Mouse (Mus musculus) stomach, postnatal 0 days (tissue): Measurements from ENCODE around the gene Abo.

Source experiments
- CTCF ChIP-seq: IDR thresholded peaks from 2 replicates; pipeline ENCODE4 v1.5.1; 2016; ENCODE audit warnings: antibody characterized with exemption, low read depth, mild to moderate bottlenecking, moderate library complexity
- EP300 ChIP-seq: optimal IDR thresholded peaks from 2 replicates; pipeline ENCODE3; 2016; ENCODE audit warnings: antibody characterized with exemption

- no peak for TF ChIP-seq CTCF
- TF ChIP-seq EP300 = no peak
These were observed 38.5 kb upstream of the Abo start for GRCm38 (mm10) chr2:26903311-26903710.
